Comparison of ENCODE assay signal across 30 mouse cellular contexts in genomic region chr4:106452401-106452800, GRCm38 (mm10). TPM values are rescaled to one million over a fixed set of nuclear protein-coding genes. Genes with fewer than 3 reads are reported as not detected.
"Had no signal": no experiment of that assay in that cellular context is flagged by ENCODE, and none has a peak within 500 bp of the region (broad histone marks: within the 10 kb centered on the region; RNA-seq: fewer than 3 reads in every experiment).

No protein-coding gene starts in this region.

- H3K36me3 ChIP-seq: kidney, embryonic 15.5 days; limb, embryonic 10.5 days; limb, embryonic 13.5 days; lung, embryonic 15.5 days; midbrain, embryonic 13.5 days; neural tube, embryonic 13.5 days had no signal

- H3K4me1 ChIP-seq: kidney, embryonic 15.5 days; limb, embryonic 10.5 days; limb, embryonic 13.5 days; lung, embryonic 15.5 days; megakaryocyte, embryonic 14.5 days; midbrain, embryonic 13.5 days; neural tube, embryonic 13.5 days had no signal

- H3K4me3 ChIP-seq: kidney, embryonic 15.5 days; limb, embryonic 10.5 days; limb, embryonic 13.5 days; liver, embryonic 12.5 days; liver, embryonic 15.5 days; lung, embryonic 15.5 days; megakaryocyte, embryonic 14.5 days; midbrain, embryonic 10.5 days; midbrain, embryonic 13.5 days; myocyte; neural tube, embryonic 13.5 days had no signal

- H3K27me3 ChIP-seq: kidney, embryonic 15.5 days; limb, embryonic 13.5 days; liver, embryonic 12.5 days; liver, embryonic 15.5 days; lung, embryonic 15.5 days; midbrain, embryonic 13.5 days; neural tube, embryonic 13.5 days had no signal

- H3K9me3 ChIP-seq: kidney, embryonic 15.5 days; limb, embryonic 10.5 days; limb, embryonic 13.5 days; liver, embryonic 12.5 days; liver, embryonic 15.5 days; lung, embryonic 15.5 days; midbrain, embryonic 10.5 days; midbrain, embryonic 13.5 days; neural tube, embryonic 13.5 days had no signal

- H3K27ac ChIP-seq: kidney, embryonic 15.5 days; limb, embryonic 10.5 days; limb, embryonic 13.5 days; liver, embryonic 12.5 days; liver, embryonic 15.5 days; lung, embryonic 15.5 days; midbrain, embryonic 10.5 days; midbrain, embryonic 13.5 days; neural tube, embryonic 13.5 days had no signal

- DNase-seq: kidney, adult 11 months; kidney, adult 8-10 months; kidney, postnatal 10 days; kidney, postnatal 36 days; liver; lung, adult 18-20 months; lung, postnatal 10 days; lung, postnatal 36 days; retina, postnatal 1 day; right cerebral cortex, postnatal 14 days; thymus, adult 2 months; thymus, postnatal 14 days; thymus, postnatal 4 days had no signal

RNA-seq across cellular contexts. Expression of gene Pcsk9, which starts 11.7 kb away (rescaled TPM):
- total RNA-seq: monocyte, adult 5-6 weeks had no signal

RNA-seq across cellular contexts. Expression of gene Bsnd, which starts 39.7 kb away (rescaled TPM):
- total RNA-seq: left cerebral cortex, postnatal 25 days; monocyte, adult 5-6 weeks; neutrophil, adult 5-6 weeks had no signal
- polyA plus RNA-seq: limb, embryonic 10.5 days; limb, embryonic 13.5 days; liver, embryonic 12.5 days; liver, embryonic 15.5 days; lung, embryonic 15.5 days; midbrain, embryonic 10.5 days; midbrain, embryonic 13.5 days; midbrain, embryonic 16.5 days; myocyte; neural tube, embryonic 13.5 days; small intestine, adult 2 months; stomach, embryonic 16.5 days had no signal
